Mouse (Mus musculus): Measurements from ENCODE around the gene Dph5.

GRCm38 (mm10) chr3:115974228-115974627 is 86.6 kb downstream of the Dph5 start:
- TF ChIP-seq ZC3H11A (IDR thresholded peaks at IDR 0.05; ENCODE audit: borderline replicate concordance, low read depth, low read length): no peak
- TF ChIP-seq ZNF384 (IDR thresholded peaks at IDR 0.05; ENCODE audit: low read depth, low read length): no peak
